Mouse (Mus musculus) stomach, embryonic 16.5 days (tissue): ENCODE data around the gene Sf1. TPM values are rescaled to one million over a fixed set of nuclear protein-coding genes. Genes with fewer than 3 reads are reported as not detected.

Experiments used
- ATAC-seq: fragments of 200-750 bp; cut with Nextera tagmentation; 2 replicates; pipeline ENCODE4 v1.8.0; 2017; ENCODE audit warnings: moderate number of reproducible peaks, moderate TSS enrichment; ENCODE audit not compliant: insufficient read depth, low FRiP score
- H3K27ac ChIP-seq: fragments of 300-500 bp; sonication (generic); 2 replicates; pipeline ENCODE4 v1.5.1; 2014; ENCODE audit warnings: low read length
- H3K27me3 ChIP-seq: fragments of 300-500 bp; sonication (generic); 2 replicates; pipeline ENCODE4 v1.6.1; 2014; ENCODE audit warnings: low read length, control low read depth, mixed read lengths; ENCODE audit not compliant: control insufficient read depth, insufficient read depth
- H3K36me3 ChIP-seq: fragments of 300-500 bp; sonication (generic); 2 replicates; pipeline ENCODE4 v1.6.1; 2014; ENCODE audit warnings: low read length; ENCODE audit not compliant: control insufficient read depth, insufficient read depth
- H3K4me1 ChIP-seq: fragments of 300-500 bp; sonication (generic); 2 replicates; pipeline ENCODE4 v1.6.1; 2014; ENCODE audit warnings: low read length, control low read depth, mixed read lengths; ENCODE audit not compliant: control insufficient read depth, insufficient read depth
- H3K4me2 ChIP-seq: fragments of 300-500 bp; sonication (generic); 2 replicates; pipeline ENCODE4 v1.6.1; 2014; ENCODE audit warnings: low read depth, low read length, mixed read lengths
- H3K4me3 ChIP-seq: fragments of 300-500 bp; sonication (generic); replicated peaks from 2 replicates; pipeline ENCODE4 v1.5.1; 2014; ENCODE audit warnings: mild to moderate bottlenecking, low read length
- H3K9ac ChIP-seq: fragments of 300-500 bp; sonication (generic); 2 replicates; pipeline ENCODE4 v1.6.1; 2014; ENCODE audit warnings: low read length
- H3K9me3 ChIP-seq: fragments of 300-500 bp; sonication (generic); replicated peaks from 2 replicates; pipeline ENCODE4 v1.6.1; 2016; ENCODE audit warnings: low read length, control low read depth; ENCODE audit not compliant: control insufficient read depth
- WGBS: fragments of 180-500 bp; shearing (Covaris S2); extraction: QIAGEN DNeasy Blood & Tissue Kit; methylation state at CpG from one replicate; pipeline ENCODE4 v1.1.7; 2014; 5-methylcytosine and 5-hydroxymethylcytosine counted together
- polyA plus RNA-seq: library from polyadenylated mRNA; unstranded; fragments of >200 nt; fragmentation: Nextera tagmentation; extraction: Ambion mirVana; gene quantifications from 2 replicates; pipeline ENCODE4 v1.2.1, GENCODE M21; 2015

Gene Sf1
- polyA plus RNA-seq, 1 experiment from 2014 or later: 94.5 TPM

DNA sequence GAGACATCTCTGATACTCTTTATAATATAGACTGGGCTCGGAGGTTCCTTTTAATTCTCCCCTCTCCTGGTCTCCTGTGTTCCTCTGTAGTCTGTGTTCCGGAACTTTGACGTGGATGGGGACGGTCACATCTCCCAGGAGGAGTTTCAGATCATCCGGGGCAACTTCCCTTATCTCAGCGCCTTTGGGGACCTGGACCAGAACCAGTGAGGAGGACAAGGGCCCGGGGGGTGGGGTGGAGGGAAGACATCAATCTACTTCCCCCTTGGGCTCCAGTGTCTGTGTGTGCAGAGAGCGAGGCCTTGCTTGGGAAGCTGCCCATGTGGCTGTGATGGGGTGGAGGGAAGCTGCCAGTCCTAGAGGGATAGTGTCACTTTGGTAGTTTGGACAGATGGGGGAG lies 45.3 kb downstream of the Sf1 start:
- Histone ChIP-seq H3K27ac (no peak overlapping the region), H3K9ac (no peak overlapping the region), H3K27me3 (no peaks in the 10 kb centered on the region), H3K4me1 (no peaks in the 10 kb centered on the region), H3K9me3 (no peaks in the 10 kb centered on the region), H3K4me2 (no peak overlapping the region), H3K4me3 (no peak overlapping the region), H3K36me3 (no peaks in the 10 kb centered on the region)
- 75% methylated on average over 8 of the region's 8 CpGs for WGBS
- no peak for ATAC-seq

DNA sequence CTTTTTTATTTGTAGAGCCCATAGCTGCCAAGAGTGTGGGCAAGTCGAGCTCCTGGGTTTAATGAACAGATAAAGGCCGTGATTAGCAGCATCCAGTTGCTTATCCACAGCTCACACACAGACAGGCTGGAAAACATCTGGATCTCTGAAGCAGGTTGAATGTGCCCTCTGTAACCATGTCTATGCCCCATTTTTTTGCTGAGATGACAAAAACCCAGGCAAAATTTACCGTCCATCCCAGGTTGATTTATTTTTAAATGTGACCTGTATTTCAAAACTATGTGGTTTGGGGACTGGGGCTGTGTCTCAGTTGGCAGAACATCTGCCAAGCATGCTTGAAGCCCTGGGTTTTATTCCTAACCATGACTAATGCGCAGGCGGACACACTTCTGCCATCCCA lies 45.7 kb downstream of the Sf1 start:
- no peaks in the 10 kb centered on the region for H3K36me3 ChIP-seq
- H3K27ac ChIP-seq: no peak overlapping the region
- no peak overlapping the region for H3K4me2 ChIP-seq
- H3K4me1 ChIP-seq: no peaks in the 10 kb centered on the region
- 79% methylated on average over 5 of the region's 5 CpGs for WGBS
- H3K9ac ChIP-seq: no peak overlapping the region
- ATAC-seq: no peak
- no peaks in the 10 kb centered on the region for H3K9me3 ChIP-seq
- H3K4me3 ChIP-seq: no peak overlapping the region
- H3K27me3 ChIP-seq: no peaks in the 10 kb centered on the region

DNA sequence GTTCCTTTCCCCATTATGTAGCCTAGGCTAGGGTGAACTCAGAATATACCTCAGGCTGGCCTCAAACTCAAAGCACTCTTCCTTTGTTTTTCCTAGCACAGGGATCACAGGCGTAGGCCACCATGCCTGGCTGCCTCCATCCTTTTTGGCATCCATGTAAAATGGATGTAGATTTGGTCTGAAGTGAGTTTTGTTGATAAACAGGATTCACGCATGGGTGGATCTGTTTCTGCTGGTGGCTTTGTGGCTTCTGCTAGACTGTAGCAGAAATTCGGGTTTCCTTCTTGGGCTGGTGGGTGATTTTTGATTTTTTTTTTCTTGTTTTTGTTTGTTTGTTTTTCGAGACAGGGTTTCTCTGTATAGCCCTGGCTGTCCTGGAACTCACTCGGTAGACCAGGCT lies 46.4 kb downstream of the Sf1 start:
- Histone ChIP-seq H3K27me3 (no peaks in the 10 kb centered on the region; the same call in 1 of the 2 replicates), H3K27ac (no peak overlapping the region), H3K36me3 (no peaks in the 10 kb centered on the region), H3K9me3 (no peaks in the 10 kb centered on the region), H3K4me1 (no peaks in the 10 kb centered on the region), H3K4me2 (no peak overlapping the region), H3K4me3 (no peak overlapping the region), H3K9ac (no peak overlapping the region)
- 71% methylated on average over 5 of the region's 5 CpGs for WGBS
- ATAC-seq: no peak

DNA sequence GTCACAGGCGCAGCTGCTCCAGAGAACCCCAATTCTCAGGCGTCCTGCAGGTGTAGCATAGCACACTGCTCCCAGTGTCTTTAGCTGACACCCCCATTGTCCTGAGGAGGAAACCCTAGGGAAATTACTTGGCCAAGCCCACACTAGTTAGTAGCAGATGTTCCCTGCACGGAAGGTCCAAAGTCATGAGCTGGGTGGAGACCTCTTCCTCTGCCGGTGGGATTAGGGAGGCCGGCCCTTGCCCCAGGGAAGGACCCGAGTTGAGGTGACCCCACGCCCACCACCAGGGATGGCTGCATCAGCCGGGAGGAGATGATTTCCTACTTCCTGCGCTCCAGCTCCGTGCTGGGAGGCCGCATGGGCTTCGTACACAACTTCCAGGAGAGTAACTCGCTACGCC lies 49.3 kb downstream of the Sf1 start:
- ATAC-seq: no peak
- Histone ChIP-seq H3K27ac (no peak overlapping the region), H3K4me1 (peaks cover 7% of the 10 kb centered on the region; the same call in 1 of the 2 replicates), H3K36me3 (no peaks in the 10 kb centered on the region), H3K9me3 (no peaks in the 10 kb centered on the region), H3K4me2 (no peak overlapping the region), H3K4me3 (no peak overlapping the region), H3K9ac (no peak overlapping the region), H3K27me3 (no peaks in the 10 kb centered on the region; the same call in 1 of the 2 replicates)
- 68% methylated on average over 14 of the region's 14 CpGs for WGBS

DNA sequence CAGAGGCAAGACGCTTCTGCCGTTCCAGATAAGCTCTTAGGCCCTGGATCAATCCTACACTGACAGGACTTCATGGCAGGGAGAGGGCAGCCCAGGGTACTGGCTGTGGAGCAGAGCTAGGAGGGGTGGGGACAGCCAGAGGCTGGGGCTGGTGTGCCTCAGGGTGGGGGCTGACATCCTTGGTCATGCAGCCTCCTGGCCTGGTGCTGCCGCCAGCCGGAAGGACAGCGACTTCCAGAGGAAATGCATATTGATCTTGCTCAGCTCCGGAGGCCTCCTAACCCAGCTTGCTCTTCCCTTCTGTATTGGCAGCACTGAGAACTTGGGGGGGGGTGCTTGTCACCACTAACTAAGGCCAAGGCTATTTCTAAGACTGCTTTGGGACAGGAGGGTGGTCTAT lies 52.0 kb downstream of the Sf1 start:
- Histone ChIP-seq H3K9me3 (no peaks in the 10 kb centered on the region), H3K36me3 (no peaks in the 10 kb centered on the region), H3K27ac (no peak overlapping the region), H3K4me2 (no peak overlapping the region), H3K4me3 (no peak overlapping the region), H3K27me3 (peaks cover 20% of the 10 kb centered on the region), H3K9ac (no peak overlapping the region), H3K4me1 (peaks cover 7% of the 10 kb centered on the region; the same call in 1 of the 2 replicates)
- 41% methylated on average over 6 of the region's 6 CpGs for WGBS
- ATAC-seq: no peak

DNA sequence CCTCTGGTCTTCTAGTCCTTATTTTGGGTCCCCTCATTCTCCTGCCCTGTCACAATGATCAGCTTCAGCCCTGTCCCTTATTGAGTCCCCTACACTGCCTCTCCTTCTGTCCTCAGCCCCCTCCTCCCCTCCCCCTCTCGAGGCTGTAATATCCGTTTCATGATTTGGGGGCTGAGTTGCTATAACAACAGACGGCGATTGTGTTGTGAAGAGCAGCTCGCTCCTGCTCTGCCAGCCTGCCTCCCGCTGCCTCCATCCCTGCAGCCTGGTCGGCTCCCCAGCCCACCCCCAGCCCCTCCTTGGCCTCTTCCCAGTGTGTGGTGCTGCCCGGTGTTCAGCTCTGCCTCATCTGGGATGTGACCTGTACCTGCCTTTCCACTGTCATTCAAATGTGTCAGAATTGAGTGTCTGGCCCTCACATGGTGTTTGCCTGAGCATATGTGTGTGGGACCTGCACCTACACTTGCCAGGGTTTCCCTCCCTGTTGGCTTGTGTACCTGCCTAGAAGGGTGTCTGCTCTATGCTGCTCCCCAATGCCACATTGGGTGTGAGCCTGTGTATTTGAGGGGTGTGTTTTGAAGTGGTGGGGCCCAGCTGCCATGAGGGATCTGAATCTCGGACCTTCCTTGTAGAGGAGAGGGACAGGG lies 52.8 kb downstream of the Sf1 start:
- no peak overlapping the region for H3K9ac ChIP-seq
- H3K4me3 ChIP-seq: no peak overlapping the region
- no peak for ATAC-seq
- H3K36me3 ChIP-seq: no peaks in the 10 kb centered on the region
- peaks cover 28% of the 10 kb centered on the region for H3K27me3 ChIP-seq
- H3K9me3 ChIP-seq: no peaks in the 10 kb centered on the region
- no peak overlapping the region for H3K27ac ChIP-seq
- H3K4me2 ChIP-seq: no peak overlapping the region
- peaks cover 7% of the 10 kb centered on the region; the same call in 1 of the 2 replicates for H3K4me1 ChIP-seq
- WGBS: 14% methylated on average over 9 of the region's 9 CpGs

DNA sequence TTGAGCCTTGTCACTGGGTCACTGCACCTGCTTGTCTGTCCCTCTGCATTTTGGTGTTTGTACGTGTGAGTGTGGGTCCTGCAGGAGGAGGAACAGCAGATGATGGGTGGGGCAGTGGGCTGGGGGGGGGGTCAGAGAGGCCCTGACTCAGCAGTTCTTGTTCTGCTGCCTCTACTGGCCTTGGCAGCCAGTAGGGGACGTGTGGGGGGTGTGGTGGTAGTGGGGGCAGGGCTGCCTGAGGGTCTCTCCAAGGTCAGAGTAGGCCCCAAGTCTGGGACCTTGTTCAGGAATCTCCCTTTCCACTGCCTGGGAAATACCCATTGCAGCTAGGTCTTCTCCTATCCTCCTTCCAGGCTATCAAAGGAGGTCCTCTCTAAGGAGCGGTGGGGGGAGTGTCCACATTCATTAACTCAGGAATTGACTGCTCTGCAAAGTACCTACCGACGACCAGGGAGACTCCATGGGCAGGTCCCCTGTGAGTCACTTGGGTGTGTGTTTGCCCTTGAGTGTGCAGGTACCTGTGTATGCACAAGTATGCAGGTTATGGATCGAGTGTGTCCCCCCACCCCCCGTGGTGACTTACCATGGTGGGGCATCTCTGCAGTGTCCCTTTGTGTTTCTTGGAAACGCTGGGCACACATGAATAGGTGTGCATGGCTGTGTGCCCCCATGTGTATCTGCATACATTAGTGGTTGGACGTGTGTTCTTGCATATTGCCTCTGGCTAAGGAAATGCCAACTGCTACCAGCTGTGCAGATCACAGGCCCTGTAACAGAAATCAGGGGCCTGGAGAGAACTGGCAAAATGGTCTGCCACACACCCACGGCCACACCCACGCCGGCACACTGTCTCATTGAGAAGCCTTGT lies 53.6 kb downstream of the Sf1 start:
- WGBS: 63% methylated on average over 12 of the region's 12 CpGs
- no peaks in the 10 kb centered on the region for H3K36me3 ChIP-seq
- peaks cover 7% of the 10 kb centered on the region; the same call in 1 of the 2 replicates for H3K4me1 ChIP-seq
- no peak overlapping the region for H3K27ac ChIP-seq
- no peak overlapping the region for H3K9ac ChIP-seq
- H3K9me3 ChIP-seq: no peaks in the 10 kb centered on the region
- no peak overlapping the region for H3K4me3 ChIP-seq
- H3K4me2 ChIP-seq: no peak overlapping the region
- H3K27me3 ChIP-seq: peaks cover 31% of the 10 kb centered on the region
- peak; percentile 38; the same call in 1 of the 2 replicates for ATAC-seq

DNA sequence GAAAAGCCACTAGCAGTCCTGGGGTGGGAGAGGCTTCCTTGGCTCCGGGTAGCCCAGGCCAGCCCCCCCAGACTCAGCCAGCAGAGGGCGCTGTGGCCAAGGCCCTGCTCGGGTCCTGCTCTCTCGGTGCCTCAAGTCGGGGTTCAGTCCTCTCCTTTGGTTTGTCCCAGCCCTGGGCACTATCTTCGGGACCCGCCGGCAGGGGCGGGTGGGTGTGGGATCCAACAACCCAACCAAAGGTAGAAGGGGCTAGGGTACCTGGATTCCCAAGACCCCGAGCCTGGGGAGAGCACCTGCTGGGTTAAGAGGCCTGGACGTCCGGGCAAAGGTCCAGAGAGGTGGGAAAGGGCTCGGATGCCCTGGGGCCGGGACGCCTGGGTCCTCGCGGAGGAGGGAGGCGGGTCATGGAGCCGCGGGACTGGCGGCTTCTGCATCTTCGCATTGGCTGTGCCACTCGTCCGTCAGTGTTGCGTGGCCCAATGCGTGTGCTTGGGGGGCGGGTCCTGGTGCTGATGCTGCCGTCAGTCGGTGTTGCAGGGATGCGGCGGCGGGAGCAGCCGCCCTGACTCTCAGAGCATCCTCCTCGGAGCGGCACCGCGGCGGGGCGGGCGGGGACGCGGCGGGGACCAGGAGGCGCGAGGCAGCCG lies 54.9 kb downstream of the Sf1 start, which contains the start of gene Nrxn2:
Gene Nrxn2, plus strand, starts transcription at position 499 of the 647 bp plus-strand sequence.
- 1% methylated on average over 46 of the region's 46 CpGs for WGBS
- H3K9ac ChIP-seq: peak within 1 kb of the TSS; percentile 64
- H3K4me2 ChIP-seq: peak within 1 kb of the TSS; percentile 98
- H3K9me3 ChIP-seq: no peaks in the 10 kb centered on the region
- H3K27ac ChIP-seq: no peak within 1 kb of the TSS
- peaks cover 7% of the 10 kb centered on the region; the same call in 1 of the 2 replicates for H3K4me1 ChIP-seq
- H3K27me3 ChIP-seq: peaks cover 32% of the 10 kb centered on the region
- no peaks in the 10 kb centered on the region for H3K36me3 ChIP-seq
- peak within 1 kb of the TSS; percentile 55 for H3K4me3 ChIP-seq
- peak; percentile 87 for ATAC-seq
